Mouse (Mus musculus): ENCODE data around the gene Ifi205. TPM values are rescaled to one million over a fixed set of nuclear protein-coding genes. Genes with fewer than 3 reads are reported as not detected.

The Ifi205 gene
- total and polyA plus RNA-seq, 2 experiments, result 0.22 to 2.5 TPM

GRCm38 (mm10) chr1:173977622-173978021, 54.0 kb downstream of the Ifi205 start:
- no peak for DNase-seq (ENCODE audit: extremely low read depth, low read depth, low spot score)
- Histone ChIP-seq H3K4me1 (ENCODE audit: control insufficient read depth, insufficient read depth, low read length) (no peaks in the 10 kb centered on the region), H3K36me3 (ENCODE audit: control insufficient read depth, insufficient read depth, low read length) (no peaks in the 10 kb centered on the region), H3K27ac (replicated peaks; ENCODE audit: insufficient read depth, low read depth, low read length) (no peak overlapping the region), H3K4me3 (ENCODE audit: insufficient read depth, low read depth, low read length) (no peak overlapping the region), H3K27me3 (ENCODE audit: control insufficient read depth, insufficient read depth, low read length) (no peaks in the 10 kb centered on the region), H3K79me2 (ENCODE audit: control insufficient read depth, insufficient read depth, low read length) (no peaks in the 10 kb centered on the region), H3K9ac (ENCODE audit: low read depth, low read length) (no peak overlapping the region)
- TF ChIP-seq CTCF (IDR thresholded peaks at IDR 0.05; ENCODE audit: low read depth, low read length) (no peak), POLR2A (IDR thresholded peaks at IDR 0.05; ENCODE audit: extremely low read depth, insufficient read depth, low read length) (no peak)

DNA sequence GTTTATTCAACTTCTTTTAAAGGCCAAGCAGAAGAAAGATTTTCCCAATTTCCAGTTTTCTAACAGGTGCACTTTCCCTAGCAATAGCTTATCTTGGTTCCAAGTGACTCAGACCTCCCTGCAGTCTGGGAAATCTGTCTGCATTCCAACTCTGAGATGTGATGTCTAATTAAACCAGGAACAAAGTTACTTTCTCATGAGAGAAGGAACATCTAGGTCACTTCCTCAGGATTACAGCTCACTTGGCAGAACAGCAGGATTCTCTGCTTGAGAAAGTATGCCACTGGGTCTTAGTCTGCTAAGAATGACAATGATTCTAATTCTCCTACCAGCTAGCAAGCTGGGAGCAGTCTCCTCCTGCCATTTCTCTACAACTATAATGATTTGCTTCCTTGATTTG, 58.5 kb downstream of the Ifi205 start:
- Histone ChIP-seq H3K27me3 (ENCODE audit: control insufficient read depth, insufficient read depth, low read length) (no peaks in the 10 kb centered on the region), H3K4me1 (ENCODE audit: control insufficient read depth, insufficient read depth, low read length) (no peaks in the 10 kb centered on the region), H3K4me3 (ENCODE audit: insufficient read depth, low read depth, low read length) (no peak overlapping the region), H3K9ac (ENCODE audit: low read depth, low read length) (no peak overlapping the region), H3K79me2 (ENCODE audit: control insufficient read depth, insufficient read depth, low read length) (no peaks in the 10 kb centered on the region), H3K36me3 (ENCODE audit: control insufficient read depth, insufficient read depth, low read length) (no peaks in the 10 kb centered on the region), H3K27ac (replicated peaks; ENCODE audit: insufficient read depth, low read depth, low read length) (no peak overlapping the region)
- no peak for TF ChIP-seq POLR2A (IDR thresholded peaks at IDR 0.05; ENCODE audit: extremely low read depth, insufficient read depth, low read length)
- no peak for TF ChIP-seq CTCF (IDR thresholded peaks at IDR 0.05; ENCODE audit: low read depth, low read length)
- no peak for DNase-seq (ENCODE audit: extremely low read depth, low read depth, low spot score)

Other genes with a start within 250 kb of the Ifi205 start
- gene Ifi211, start 118.8 kb downstream of the Ifi205 start, total RNA-seq (2014; rRNA removed), result 2.2 and 3.9 TPM in 2 replicates
- 0.14 and 0.27 TPM in 2 replicates for gene Ifi211, start 118.8 kb downstream of the Ifi205 start, polyA plus RNA-seq (2012; rRNA removed)
- 8.4 and 10.9 TPM in 2 replicates for gene Mndal, start 89.3 kb downstream of the Ifi205 start, total RNA-seq (2014; rRNA removed)
- 0.86 and 2.6 TPM in 2 replicates for gene Mndal, start 89.3 kb downstream of the Ifi205 start, polyA plus RNA-seq (2012; rRNA removed)
- 8.9 and 9.8 TPM in 2 replicates for gene Ifi203, start 89.1 kb downstream of the Ifi205 start, total RNA-seq (2014; rRNA removed)
- 1.3 and 2.5 TPM in 2 replicates for gene Ifi203, start 89.1 kb downstream of the Ifi205 start, polyA plus RNA-seq (2012; rRNA removed)
- not detected in 2 replicates for gene Ifi202b, start 49.1 kb downstream of the Ifi205 start, total RNA-seq (2014; rRNA removed)
- not detected in 2 replicates for gene Ifi202b, start 49.1 kb downstream of the Ifi205 start, polyA plus RNA-seq (2012; rRNA removed)
- not detected in 2 replicates for gene Olfr433, start 8.9 kb upstream of the Ifi205 start, total RNA-seq (2014; rRNA removed)
- not detected in 2 replicates for gene Olfr433, start 8.9 kb upstream of the Ifi205 start, polyA plus RNA-seq (2012; rRNA removed)
- gene Olfr432, start 17.4 kb upstream of the Ifi205 start, total RNA-seq (2014; rRNA removed), result not detected in 2 replicates
- not detected in 2 replicates for gene Olfr432, start 17.4 kb upstream of the Ifi205 start, polyA plus RNA-seq (2012; rRNA removed)
- gene Olfr430, start 34.8 kb upstream of the Ifi205 start, total RNA-seq (2014; rRNA removed), result not detected in 2 replicates
- not detected in 2 replicates for gene Olfr430, start 34.8 kb upstream of the Ifi205 start, polyA plus RNA-seq (2012; rRNA removed)
- not detected in 2 replicates for gene Olfr429, start 52.5 kb upstream of the Ifi205 start, total RNA-seq (2014; rRNA removed)
- gene Olfr429, start 52.5 kb upstream of the Ifi205 start, polyA plus RNA-seq (2012; rRNA removed), result not detected in 2 replicates
- not detected in 2 replicates for gene Olfr427, start 65.1 kb upstream of the Ifi205 start, total RNA-seq (2014; rRNA removed)
- gene Olfr427, start 65.1 kb upstream of the Ifi205 start, polyA plus RNA-seq (2012; rRNA removed), result not detected in 2 replicates
- gene Olfr231, start 89.4 kb upstream of the Ifi205 start, total RNA-seq (2014; rRNA removed), result not detected in 2 replicates
- gene Olfr231, start 89.4 kb upstream of the Ifi205 start, polyA plus RNA-seq (2012; rRNA removed), result not detected in 2 replicates
- not detected in 2 replicates for gene Olfr424, start 99.7 kb upstream of the Ifi205 start, total RNA-seq (2014; rRNA removed)
- not detected in 2 replicates for gene Olfr424, start 99.7 kb upstream of the Ifi205 start, polyA plus RNA-seq (2012; rRNA removed)
- not detected in 2 replicates for gene Olfr420, start 123.8 kb upstream of the Ifi205 start, total RNA-seq (2014; rRNA removed)
- gene Olfr420, start 123.8 kb upstream of the Ifi205 start, polyA plus RNA-seq (2012; rRNA removed), result not detected in 2 replicates
- gene Spta1, start 141.0 kb upstream of the Ifi205 start, total RNA-seq (2014; rRNA removed), result 0.07 and 0.09 TPM in 2 replicates
- gene Spta1, start 141.0 kb upstream of the Ifi205 start, polyA plus RNA-seq (2012; rRNA removed), result not detected in 2 replicates
- not detected in 2 replicates for gene Olfr419, start 220.3 kb upstream of the Ifi205 start, total RNA-seq (2014; rRNA removed)
- not detected in 2 replicates for gene Olfr419, start 220.3 kb upstream of the Ifi205 start, polyA plus RNA-seq (2012; rRNA removed)